Mouse (Mus musculus): ENCODE data around the gene Chrna9. TPM values are rescaled to one million over a fixed set of nuclear protein-coding genes. Genes with fewer than 3 reads are reported as not detected.

The Chrna9 gene
- polyA plus RNA-seq, 1 experiment from 2014 or later, result 0.40 TPM

DNA sequence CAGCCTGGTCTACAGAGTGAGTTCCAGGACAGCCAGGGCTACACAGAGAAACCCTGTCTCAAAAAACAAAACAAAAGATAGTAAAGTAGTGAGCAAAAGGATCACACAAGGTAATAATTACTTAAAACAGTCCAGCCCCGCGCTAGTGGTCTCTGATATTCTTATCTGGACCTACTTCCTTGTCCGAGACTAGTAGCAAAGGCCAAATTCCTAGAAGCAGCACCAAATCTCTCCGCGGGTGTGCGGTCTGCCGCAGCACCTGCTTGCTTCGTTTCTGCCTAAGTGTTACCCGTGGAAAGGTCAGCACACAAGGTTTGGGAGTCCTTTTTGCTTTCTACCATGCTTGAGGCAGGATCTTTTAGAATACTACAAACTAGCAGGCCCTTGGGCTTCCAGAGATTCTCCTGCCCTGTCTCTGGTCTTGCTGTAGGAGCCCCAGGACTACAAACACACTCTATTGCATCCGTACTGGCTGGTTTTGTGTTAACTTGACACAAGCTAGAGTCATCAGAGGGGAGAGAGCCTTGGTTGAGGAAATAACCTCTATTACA is 32.8 kb upstream of the Chrna9 start:
- peaks cover 31% of the 10 kb centered on the region for H3K9me3 ChIP-seq
- H3K4me2 ChIP-seq, result no peak overlapping the region
- no peaks in the 10 kb centered on the region for H3K36me3 ChIP-seq
- H3K4me1 ChIP-seq (replicated peaks), result no peaks in the 10 kb centered on the region
- no peak overlapping the region for H3K9ac ChIP-seq (replicated peaks)
- H3K4me3 ChIP-seq (replicated peaks), result no peak overlapping the region
- H3K27ac ChIP-seq, result no peak overlapping the region
- no peaks in the 10 kb centered on the region for H3K27me3 ChIP-seq
- ATAC-seq (ENCODE audit: insufficient number of reproducible peaks, insufficient read depth, low FRiP score, low TSS enrichment, low read depth), result no peak
- 90% methylated on average over 10 of the region's 10 CpGs for WGBS

DNA sequence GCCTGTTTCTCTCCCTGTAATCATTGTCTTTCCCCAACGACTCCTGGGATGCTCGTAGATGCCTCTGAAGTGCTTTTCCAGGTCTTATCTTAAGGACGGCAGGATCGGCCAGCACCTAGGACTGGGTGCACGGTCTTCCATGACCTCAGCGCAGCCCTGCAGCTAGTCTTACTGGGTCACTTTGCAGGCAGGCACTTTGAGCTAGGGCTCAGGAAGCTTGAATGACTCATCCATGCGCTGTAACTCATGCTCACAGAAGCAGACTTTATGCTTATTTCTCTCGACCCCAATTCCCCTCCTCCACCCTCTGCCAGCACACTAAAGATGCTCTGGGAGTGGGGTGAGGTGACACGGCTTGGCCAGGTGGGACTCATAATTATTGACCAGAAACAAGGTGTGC is 31.9 kb upstream of the Chrna9 start:
- WGBS, result 93% methylated on average over 9 of the region's 9 CpGs
- no peak overlapping the region for H3K4me3 ChIP-seq (replicated peaks)
- no peak overlapping the region for H3K9ac ChIP-seq (replicated peaks)
- no peak for ATAC-seq (ENCODE audit: insufficient number of reproducible peaks, insufficient read depth, low FRiP score, low TSS enrichment, low read depth)
- H3K9me3 ChIP-seq, result peaks cover 31% of the 10 kb centered on the region
- no peak overlapping the region for H3K4me2 ChIP-seq
- H3K27ac ChIP-seq, result no peak overlapping the region
- H3K36me3 ChIP-seq, result no peaks in the 10 kb centered on the region
- H3K27me3 ChIP-seq, result no peaks in the 10 kb centered on the region
- no peaks in the 10 kb centered on the region for H3K4me1 ChIP-seq (replicated peaks)

DNA sequence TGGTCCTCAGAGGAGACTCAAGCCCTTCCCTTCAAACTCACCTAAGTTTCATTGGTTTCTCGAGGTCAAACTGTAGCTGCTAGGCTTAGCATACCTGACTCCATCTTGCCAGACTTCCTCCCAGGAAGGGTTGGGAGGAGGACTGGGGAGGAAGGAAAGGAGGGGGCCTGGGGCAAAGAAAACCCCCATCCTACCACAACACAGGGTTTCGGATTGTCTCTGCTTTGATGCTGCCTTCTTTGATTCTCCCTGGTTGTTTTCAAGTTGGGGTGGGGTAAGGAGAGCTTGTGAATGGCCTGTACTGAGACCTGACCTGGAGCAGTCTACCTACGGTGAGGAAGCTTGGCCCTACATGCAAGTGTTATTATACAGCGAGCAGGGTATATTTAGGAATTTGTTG is 30.2 kb upstream of the Chrna9 start:
- H3K4me1 ChIP-seq (replicated peaks), result no peaks in the 10 kb centered on the region
- no peaks in the 10 kb centered on the region for H3K27me3 ChIP-seq
- no peak overlapping the region for H3K9ac ChIP-seq (replicated peaks)
- no peak for ATAC-seq (ENCODE audit: insufficient number of reproducible peaks, insufficient read depth, low FRiP score, low TSS enrichment, low read depth)
- H3K4me2 ChIP-seq, result no peak overlapping the region
- no peak overlapping the region for H3K4me3 ChIP-seq (replicated peaks)
- no peaks in the 10 kb centered on the region for H3K36me3 ChIP-seq
- peaks cover 31% of the 10 kb centered on the region for H3K9me3 ChIP-seq
- whole genome bisulfite sequencing, result 88% methylated on average over 4 of the region's 4 CpGs
- H3K27ac ChIP-seq, result no peak overlapping the region

DNA sequence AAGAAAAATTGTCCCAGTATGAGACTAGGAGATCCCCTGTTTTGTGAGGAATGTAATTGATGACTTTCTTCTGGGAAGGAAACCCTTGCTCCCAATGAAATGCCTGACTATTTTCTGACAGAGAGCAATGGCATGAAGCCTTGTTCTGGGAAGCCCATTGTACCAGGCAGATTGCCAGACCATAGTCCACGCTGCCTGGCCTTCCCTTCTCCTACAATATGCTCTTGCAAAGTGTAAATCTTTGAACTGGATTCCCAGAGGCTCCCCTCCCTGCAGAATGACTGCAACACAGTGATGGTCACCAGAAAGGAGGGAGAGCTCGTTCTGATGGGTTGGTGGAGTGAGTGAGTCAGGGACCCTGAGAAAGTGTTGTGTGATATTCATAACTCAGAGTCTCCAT is 26.0 kb upstream of the Chrna9 start:
- Histone ChIP-seq H3K36me3 (no peaks in the 10 kb centered on the region), H3K9ac (replicated peaks) (no peak overlapping the region), H3K4me3 (replicated peaks) (no peak overlapping the region), H3K9me3 (peaks cover 17% of the 10 kb centered on the region), H3K27ac (no peak overlapping the region), H3K4me2 (no peak overlapping the region), H3K27me3 (no peaks in the 10 kb centered on the region), H3K4me1 (replicated peaks) (no peaks in the 10 kb centered on the region)
- 70% methylated on average over 2 of the region's 2 CpGs for WGBS
- ATAC-seq (ENCODE audit: insufficient number of reproducible peaks, insufficient read depth, low FRiP score, low TSS enrichment, low read depth), result no peak

DNA sequence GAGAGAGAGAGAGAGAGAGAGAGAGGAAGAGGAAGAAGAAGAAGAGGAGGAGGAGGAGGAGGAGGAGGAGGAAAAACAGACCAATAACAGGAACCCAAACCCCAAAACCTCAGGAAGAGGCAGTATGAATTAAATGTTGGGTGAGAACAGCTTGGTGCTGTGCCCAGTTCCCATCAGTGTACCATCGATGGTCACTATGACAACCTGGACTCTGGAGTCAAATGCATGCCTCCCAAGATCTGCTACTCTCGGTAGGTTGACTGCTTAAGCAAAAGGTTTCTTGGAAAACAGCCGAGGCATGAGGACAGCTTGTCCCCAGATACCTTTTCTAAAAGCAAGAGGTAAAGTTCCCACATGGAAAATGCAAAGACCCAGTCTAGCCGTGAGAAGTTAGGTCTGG is 25.4 kb upstream of the Chrna9 start:
- Histone ChIP-seq H3K27ac (no peak overlapping the region), H3K27me3 (no peaks in the 10 kb centered on the region), H3K9me3 (peaks cover 11% of the 10 kb centered on the region), H3K4me3 (replicated peaks) (no peak overlapping the region), H3K36me3 (no peaks in the 10 kb centered on the region), H3K4me2 (no peak overlapping the region), H3K9ac (replicated peaks) (no peak overlapping the region), H3K4me1 (replicated peaks) (no peaks in the 10 kb centered on the region)
- no peak for ATAC-seq (ENCODE audit: insufficient number of reproducible peaks, insufficient read depth, low FRiP score, low TSS enrichment, low read depth)
- 88% methylated on average over 4 of the region's 4 CpGs for WGBS

DNA sequence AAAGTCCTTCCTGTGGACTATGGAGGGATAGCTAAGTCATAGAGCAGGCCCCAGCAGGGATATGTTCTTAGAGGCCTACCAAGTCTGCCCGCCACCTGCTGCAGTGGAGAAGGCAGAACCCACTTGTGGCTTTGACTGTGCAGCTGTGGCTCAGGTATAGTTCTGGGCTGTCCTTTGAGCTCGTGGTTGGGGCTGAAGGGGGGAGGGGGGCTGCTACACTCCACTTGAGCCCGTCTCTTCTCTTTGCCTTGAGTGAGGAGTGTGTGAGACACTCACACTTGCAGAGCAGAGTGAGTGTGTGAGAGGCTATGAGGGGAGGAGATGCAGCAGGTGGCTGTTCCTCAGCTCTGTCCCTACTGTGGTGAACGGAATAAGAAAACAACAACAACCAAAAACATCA is 24.3 kb upstream of the Chrna9 start:
- H3K27ac ChIP-seq, result no peak overlapping the region
- H3K36me3 ChIP-seq, result no peaks in the 10 kb centered on the region
- no peaks in the 10 kb centered on the region for H3K4me1 ChIP-seq (replicated peaks)
- H3K4me2 ChIP-seq, result no peak overlapping the region
- ATAC-seq (ENCODE audit: insufficient number of reproducible peaks, insufficient read depth, low FRiP score, low TSS enrichment, low read depth), result no peak
- peaks cover under 1% of the 10 kb centered on the region; the same call in 1 of the 2 replicates for H3K9me3 ChIP-seq
- no peak overlapping the region for H3K4me3 ChIP-seq (replicated peaks)
- no peak overlapping the region for H3K9ac ChIP-seq (replicated peaks)
- no peaks in the 10 kb centered on the region for H3K27me3 ChIP-seq
- WGBS, result 77% methylated on average over 4 of the region's 4 CpGs

DNA sequence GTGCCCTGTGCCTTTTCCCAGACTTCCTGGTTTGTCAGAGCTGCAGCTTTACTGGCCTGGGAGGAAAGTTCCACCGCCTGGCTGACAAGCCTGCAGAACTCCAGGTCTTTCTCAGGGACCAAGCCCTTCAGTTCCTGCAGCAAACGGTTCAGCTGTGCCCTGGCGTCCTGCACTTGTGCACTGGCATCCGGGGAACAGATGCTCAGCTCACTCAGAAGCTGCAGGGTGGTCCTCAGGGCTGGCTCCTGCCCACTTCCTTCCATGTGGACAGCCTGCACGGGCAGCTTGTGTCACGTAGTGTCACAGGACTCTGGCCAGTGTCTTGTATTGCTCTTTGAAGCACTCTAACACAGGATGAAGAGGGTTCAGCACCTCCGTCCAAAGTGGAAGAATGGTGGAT is 23.0 kb upstream of the Chrna9 start:
- no peak overlapping the region for H3K9ac ChIP-seq (replicated peaks)
- no peaks in the 10 kb centered on the region for H3K9me3 ChIP-seq
- no peak overlapping the region for H3K27ac ChIP-seq
- no peaks in the 10 kb centered on the region for H3K27me3 ChIP-seq
- 77% methylated on average over 7 of the region's 7 CpGs for WGBS
- no peaks in the 10 kb centered on the region for H3K36me3 ChIP-seq
- no peak overlapping the region for H3K4me3 ChIP-seq (replicated peaks)
- ATAC-seq (ENCODE audit: insufficient number of reproducible peaks, insufficient read depth, low FRiP score, low TSS enrichment, low read depth), result no peak
- no peak overlapping the region for H3K4me2 ChIP-seq
- H3K4me1 ChIP-seq (replicated peaks), result no peaks in the 10 kb centered on the region

DNA sequence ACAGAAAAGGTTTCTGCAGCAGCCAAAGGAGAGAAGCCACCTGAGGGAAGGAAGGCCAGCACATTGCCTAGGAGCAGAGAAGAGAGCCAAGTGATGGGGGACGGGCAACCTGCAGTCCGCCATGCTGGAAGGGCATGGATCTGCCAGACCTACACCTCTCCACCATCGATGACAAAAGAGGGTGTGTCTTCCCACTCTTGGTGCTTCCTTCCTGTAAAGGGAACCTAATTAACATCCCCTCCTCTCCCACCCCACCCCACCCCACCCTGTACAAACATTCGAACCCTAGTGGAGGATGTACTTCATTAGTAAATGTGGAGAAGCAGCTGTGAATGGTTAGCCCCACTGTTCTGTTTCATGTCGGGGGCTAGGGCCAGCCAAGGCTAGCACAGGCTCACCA is 22.5 kb upstream of the Chrna9 start:
- no peak overlapping the region for H3K27ac ChIP-seq
- no peak overlapping the region for H3K4me2 ChIP-seq
- no peaks in the 10 kb centered on the region for H3K4me1 ChIP-seq (replicated peaks)
- H3K9me3 ChIP-seq, result no peaks in the 10 kb centered on the region
- no peak for ATAC-seq (ENCODE audit: insufficient number of reproducible peaks, insufficient read depth, low FRiP score, low TSS enrichment, low read depth)
- H3K4me3 ChIP-seq (replicated peaks), result no peak overlapping the region
- 77% methylated on average over 5 of the region's 5 CpGs for WGBS
- H3K27me3 ChIP-seq, result no peaks in the 10 kb centered on the region
- no peak overlapping the region for H3K9ac ChIP-seq (replicated peaks)
- no peaks in the 10 kb centered on the region for H3K36me3 ChIP-seq

DNA sequence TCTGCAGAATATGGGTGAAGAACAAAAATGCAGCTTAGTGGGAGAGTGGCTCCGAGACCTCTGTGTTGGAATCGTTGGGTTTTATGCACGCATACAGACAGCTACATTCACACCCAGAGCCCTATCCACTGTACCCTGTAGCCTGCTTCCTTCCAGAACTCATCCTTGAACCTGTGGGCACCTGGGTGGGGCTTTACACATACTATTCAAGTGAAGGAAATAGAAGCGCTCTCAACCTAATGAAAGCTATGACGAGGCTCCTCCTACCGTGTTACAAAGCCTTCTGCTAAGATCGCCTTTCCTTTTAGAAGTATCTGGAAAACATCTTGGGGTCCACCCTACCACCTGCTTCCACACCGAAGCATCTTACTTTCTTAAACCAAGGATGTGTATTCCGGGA is 21.6 kb upstream of the Chrna9 start:
- Histone ChIP-seq H3K36me3 (no peaks in the 10 kb centered on the region), H3K9me3 (no peaks in the 10 kb centered on the region), H3K4me1 (replicated peaks) (no peaks in the 10 kb centered on the region), H3K27ac (no peak overlapping the region), H3K4me2 (no peak overlapping the region), H3K4me3 (replicated peaks) (no peak overlapping the region), H3K27me3 (no peaks in the 10 kb centered on the region), H3K9ac (replicated peaks) (no peak overlapping the region)
- ATAC-seq (ENCODE audit: insufficient number of reproducible peaks, insufficient read depth, low FRiP score, low TSS enrichment, low read depth), result no peak
- 86% methylated on average over 9 of the region's 9 CpGs for WGBS

DNA sequence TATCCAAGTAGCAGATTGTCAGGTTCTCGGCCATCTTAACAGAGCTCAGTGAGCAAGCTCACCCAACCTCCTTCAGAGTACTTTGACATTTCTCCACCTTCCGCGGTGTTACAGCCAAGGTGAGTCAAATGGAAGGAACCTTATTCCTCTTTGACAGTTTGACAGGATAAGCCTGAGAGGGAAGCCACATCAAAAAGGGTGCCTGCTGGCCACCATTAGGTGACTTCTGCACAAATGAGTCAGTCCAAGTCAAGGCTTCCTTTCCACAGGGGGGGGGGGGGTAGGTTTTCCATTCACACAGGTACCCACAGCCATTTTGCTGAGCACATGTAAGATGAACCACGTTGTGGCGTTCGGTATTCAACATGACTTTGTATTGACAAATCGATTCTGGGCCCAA is 20.4 kb upstream of the Chrna9 start:
- Histone ChIP-seq H3K36me3 (no peaks in the 10 kb centered on the region), H3K9ac (replicated peaks) (no peak overlapping the region), H3K4me3 (replicated peaks) (no peak overlapping the region), H3K27ac (no peak overlapping the region), H3K4me2 (no peak overlapping the region), H3K4me1 (replicated peaks) (peaks cover 11% of the 10 kb centered on the region), H3K27me3 (no peaks in the 10 kb centered on the region), H3K9me3 (no peaks in the 10 kb centered on the region)
- 90% methylated on average over 7 of the region's 7 CpGs for WGBS
- ATAC-seq (ENCODE audit: insufficient number of reproducible peaks, insufficient read depth, low FRiP score, low TSS enrichment, low read depth), result no peak

DNA sequence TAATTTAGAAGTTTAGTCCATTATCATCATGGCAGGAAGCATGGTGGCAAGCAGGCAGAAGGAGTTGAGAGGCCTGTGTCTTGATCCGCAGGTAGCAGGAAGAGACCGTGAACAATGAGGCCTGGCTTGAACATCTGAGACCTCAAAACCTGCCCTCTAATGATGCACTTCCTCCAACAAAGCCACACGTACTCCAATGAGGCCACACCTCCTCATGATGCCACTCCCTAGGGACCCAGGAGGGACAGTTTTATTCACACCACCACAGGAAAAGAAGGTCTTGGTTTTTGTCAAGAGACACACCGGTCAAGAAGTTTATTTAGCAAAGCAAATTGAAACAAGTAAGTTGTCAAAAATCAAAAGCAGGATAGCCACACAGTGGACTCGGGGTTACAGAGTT is 17.8 kb upstream of the Chrna9 start:
- Histone ChIP-seq H3K4me2 (no peak overlapping the region), H3K9me3 (no peaks in the 10 kb centered on the region), H3K36me3 (no peaks in the 10 kb centered on the region), H3K9ac (replicated peaks) (no peak overlapping the region), H3K4me3 (replicated peaks) (no peak overlapping the region), H3K27ac (no peak overlapping the region), H3K4me1 (replicated peaks) (peaks cover 12% of the 10 kb centered on the region), H3K27me3 (no peaks in the 10 kb centered on the region)
- ATAC-seq (ENCODE audit: insufficient number of reproducible peaks, insufficient read depth, low FRiP score, low TSS enrichment, low read depth), result no peak
- 89% methylated on average over 5 of the region's 5 CpGs for WGBS

DNA sequence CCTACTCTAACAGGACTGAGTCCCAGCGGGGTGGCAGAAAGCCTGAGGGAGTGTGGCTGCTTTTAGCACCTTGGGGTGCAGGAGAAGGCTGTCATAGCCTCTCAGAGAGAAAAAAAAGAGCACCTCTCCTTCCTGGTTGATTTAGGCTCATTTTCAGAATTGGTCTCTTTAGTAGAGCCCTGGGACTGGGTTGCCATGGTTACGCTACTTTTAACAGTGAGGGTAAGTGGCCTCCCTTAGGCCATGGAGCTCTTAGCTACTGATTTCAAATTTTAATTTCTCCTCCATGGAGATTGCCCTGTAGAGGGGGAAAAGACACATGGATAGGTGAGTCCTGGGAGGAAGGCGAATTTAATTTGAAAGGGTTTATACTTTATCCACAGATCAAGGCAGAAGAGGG is 16.1 kb upstream of the Chrna9 start:
- no peak overlapping the region for H3K9ac ChIP-seq (replicated peaks)
- H3K27me3 ChIP-seq, result no peaks in the 10 kb centered on the region
- peak overlapping the region; percentile 17; the same call in 1 of the 2 replicates for H3K27ac ChIP-seq
- H3K4me2 ChIP-seq, result no peak overlapping the region
- no peaks in the 10 kb centered on the region for H3K9me3 ChIP-seq
- peaks cover 12% of the 10 kb centered on the region for H3K4me1 ChIP-seq (replicated peaks)
- ATAC-seq (ENCODE audit: insufficient number of reproducible peaks, insufficient read depth, low FRiP score, low TSS enrichment, low read depth), result peak; percentile 76
- no peaks in the 10 kb centered on the region for H3K36me3 ChIP-seq
- 79% methylated on average over 3 of the region's 3 CpGs for WGBS
- H3K4me3 ChIP-seq (replicated peaks), result no peak overlapping the region
